Mouse (Mus musculus): ENCODE results near the gene Snrnp27.

Gene Snrnp27

GRCm38 (mm10) chr6:86683872-86684654 is at the start of gene Snrnp27:
TSS of gene Snrnp27 (minus strand) at chr6:86684522.
- peak; percentile 87 for DNase-seq (ENCODE audit: low read depth)

GRCm38 (mm10) chr6:86733183-86733876 is 49.0 kb upstream of the Snrnp27 start, which contains the start of gene Gmcl1:
TSS of gene Gmcl1 (minus strand) at chr6:86733383.
- peak; percentile 89 for DNase-seq (ENCODE audit: low read depth)

- no peak for DNase-seq (ENCODE audit: low read depth)
Observed at GRCm38 (mm10) chr6:86732276-86733173, 48.2 kb upstream of the Snrnp27 start.

- no peak for DNase-seq (ENCODE audit: low read depth)
Observed at GRCm38 (mm10) chr6:86728711-86729110, 44.4 kb upstream of the Snrnp27 start.

- DNase-seq (ENCODE audit: low read depth): no peak
Observed at GRCm38 (mm10) chr6:86721977-86722376, 37.7 kb upstream of the Snrnp27 start.

GRCm38 (mm10) chr6:86708072-86708774 is 23.9 kb upstream of the Snrnp27 start:
- no peak for DNase-seq (ENCODE audit: low read depth)

- DNase-seq (ENCODE audit: low read depth): no peak
Observed at GRCm38 (mm10) chr6:86702577-86702976, 18.3 kb upstream of the Snrnp27 start.

- DNase-seq (ENCODE audit: low read depth): no peak
Observed at GRCm38 (mm10) chr6:86697903-86698302, 13.6 kb upstream of the Snrnp27 start.

GRCm38 (mm10) chr6:86696213-86696612 is 11.9 kb upstream of the Snrnp27 start:
- DNase-seq (ENCODE audit: low read depth): no peak

- no peak for DNase-seq (ENCODE audit: low read depth)
Observed at GRCm38 (mm10) chr6:86694465-86694864, 10.1 kb upstream of the Snrnp27 start.

- DNase-seq (ENCODE audit: low read depth): no peak
Observed at GRCm38 (mm10) chr6:86689671-86690070, 5.3 kb upstream of the Snrnp27 start.

GRCm38 (mm10) chr6:86686971-86687370 is 2.6 kb upstream of the Snrnp27 start:
- no peak for DNase-seq (ENCODE audit: low read depth)

GRCm38 (mm10) chr6:86684655-86685011 is 311 bp upstream of the Snrnp27 start:
- DNase-seq (ENCODE audit: low read depth): no peak

- DNase-seq (ENCODE audit: low read depth): no peak
Observed at GRCm38 (mm10) chr6:86681289-86681688, 3.0 kb downstream of the Snrnp27 start.

GRCm38 (mm10) chr6:86678341-86678740 is 6.0 kb downstream of the Snrnp27 start:
- no peak for DNase-seq (ENCODE audit: low read depth)

- peak; percentile 54 for DNase-seq (ENCODE audit: low read depth)
Observed at GRCm38 (mm10) chr6:86670873-86671272, 13.4 kb downstream of the Snrnp27 start.

GRCm38 (mm10) chr6:86669240-86669727 is 15.0 kb downstream of the Snrnp27 start:
- peak; percentile 100 for DNase-seq (ENCODE audit: low read depth)

- no peak for DNase-seq (ENCODE audit: low read depth)
Observed at GRCm38 (mm10) chr6:86668580-86669239, 15.6 kb downstream of the Snrnp27 start, which contains the start of gene Mxd1. TSS of gene Mxd1 (minus strand) at chr6:86669161.

- no peak for DNase-seq (ENCODE audit: low read depth)
Observed at GRCm38 (mm10) chr6:86667061-86667460, 17.3 kb downstream of the Snrnp27 start.

GRCm38 (mm10) chr6:86665560-86666307 is 18.6 kb downstream of the Snrnp27 start:
- DNase-seq (ENCODE audit: low read depth): no peak
